Mouse (Mus musculus) c-Kit-positive CD71-negative TER-119-negative erythroid progenitor cells, embryonic 14.5 days (primary cell): Measurements from ENCODE around the gene Olfr1022.

ENCODE experiments used
- DNase-seq: peaks from one replicate; pipeline ENCODE4 v3.0.0-alpha.2; 2013; ENCODE audit warnings: low read depth

The Olfr1022 gene

GRCm38 (mm10) chr2:85868294-85868693 lies at the start of gene Olfr1022:
Gene Olfr1022 (plus strand): TSS chr2:85868594.
- no peak for DNase-seq

- no peak for DNase-seq
These were observed 23.0 kb upstream of the Olfr1022 start, which contains the start of gene Olfr1019 for GRCm38 (mm10) chr2:85845383-85845782. Gene Olfr1019 (minus strand): TSS chr2:85845483.

- DNase-seq: no peak
These were observed 21.7 kb upstream of the Olfr1022 start, which contains the start of gene Olfr1020 for GRCm38 (mm10) chr2:85846730-85847129. Gene Olfr1020 (plus strand): TSS chr2:85847030.

- DNase-seq: no peak
These were observed 16.9 kb downstream of the Olfr1022 start, which contains the start of gene Olfr1023 for GRCm38 (mm10) chr2:85885340-85885739. Gene Olfr1023 (plus strand): TSS chr2:85885640.

- DNase-seq: no peak
These were observed 36.6 kb downstream of the Olfr1022 start, which contains the start of gene Olfr1024 for GRCm38 (mm10) chr2:85904952-85905351. Gene Olfr1024 (minus strand): TSS chr2:85905052.

GRCm38 (mm10) chr2:85913197-85913596 lies 44.8 kb downstream of the Olfr1022 start:
- DNase-seq: no peak

GRCm38 (mm10) chr2:85914893-85915292 lies 46.5 kb downstream of the Olfr1022 start, which contains the start of gene Olfr1025-ps1:
Gene Olfr1025-ps1 (plus strand): TSS chr2:85915193.
- no peak for DNase-seq
